Mouse (Mus musculus): Measurements from ENCODE around the gene Olfr1301. TPM values are rescaled to one million over a fixed set of nuclear protein-coding genes. Genes with fewer than 3 reads are reported as not detected.

Olfr1301 gene
- not detected for polyA plus RNA-seq (2017; shearing (Covaris generic))

DNA sequence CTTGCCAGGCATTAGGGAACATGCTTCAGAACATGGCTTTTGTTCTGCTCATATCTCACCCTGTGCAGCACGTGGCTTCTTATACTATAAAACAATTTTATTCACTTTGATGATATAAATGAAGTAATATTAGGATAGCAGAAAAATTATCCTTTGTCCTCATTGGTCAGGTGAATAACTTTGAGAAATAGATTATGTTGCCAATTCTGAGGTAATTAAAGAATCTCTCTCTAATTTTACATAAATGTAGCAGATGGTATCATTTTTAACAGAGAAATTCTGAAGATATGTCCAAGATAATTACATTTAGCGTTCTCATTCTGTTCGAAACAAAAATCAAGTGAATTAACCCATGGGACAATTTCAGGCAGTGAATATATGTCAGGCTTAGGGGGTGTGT, at the start of gene Olfr1301:
TSS of gene Olfr1301 (plus strand) at position 301 of the 400 bp plus-strand sequence.
- no peak for ATAC-seq

DNA sequence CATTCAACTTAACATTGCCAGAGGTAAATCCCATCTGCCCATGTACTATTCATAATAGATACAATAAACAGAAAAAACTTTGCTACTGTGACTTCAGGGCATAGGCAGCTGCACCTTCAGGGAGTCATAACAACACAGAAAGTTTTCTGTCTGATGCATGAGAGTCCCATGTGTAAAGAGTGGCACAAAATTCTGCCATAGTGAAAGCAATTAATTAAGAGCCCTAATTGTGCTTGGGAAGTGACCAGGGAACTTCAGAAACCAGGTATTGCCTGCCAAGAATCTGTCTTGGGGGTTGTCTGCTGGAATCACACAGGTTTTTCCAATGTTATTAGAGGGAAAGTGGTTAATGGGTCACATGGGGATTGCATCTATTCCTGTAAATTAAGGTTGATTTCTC, 24.1 kb upstream of the Olfr1301 start:
- no peak for ATAC-seq

DNA sequence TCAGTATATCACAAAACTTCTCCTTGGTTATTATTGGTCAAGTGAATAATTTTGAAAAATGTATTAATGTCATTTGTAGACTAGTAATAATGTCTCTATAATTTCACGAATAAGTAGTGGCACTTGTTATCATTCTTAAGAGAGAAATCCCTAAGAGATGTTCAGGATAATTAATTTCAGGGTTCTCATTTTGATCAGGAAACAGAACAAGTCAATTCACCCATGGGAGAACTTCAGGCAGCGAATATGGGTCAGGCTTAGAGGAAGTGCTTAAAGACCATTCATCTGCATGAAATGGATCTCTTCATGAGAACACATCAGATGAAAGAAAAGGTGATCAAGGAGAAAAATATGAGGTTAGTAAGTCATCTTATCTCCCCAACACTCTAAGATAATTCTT, 26.3 kb downstream of the Olfr1301 start, which contains the start of gene Olfr1302:
TSS of gene Olfr1302 (plus strand) at position 301 of the 400 bp plus-strand sequence.
- ATAC-seq, result no peak

Other genes starting within 250 kb of the Olfr1301 start
- not detected for gene Olfr1293-ps, start 225.8 kb upstream of the Olfr1301 start, polyA plus RNA-seq (2017; shearing (Covaris generic))
- gene Olfr1294, start 210.7 kb upstream of the Olfr1301 start, polyA plus RNA-seq (2017; shearing (Covaris generic)), result not detected
- gene Olfr1295, start 181.3 kb upstream of the Olfr1301 start, polyA plus RNA-seq (2017; shearing (Covaris generic)), result not detected
- gene Olfr1297, start 124.5 kb upstream of the Olfr1301 start, polyA plus RNA-seq (2017; shearing (Covaris generic)), result not detected
- not detected for gene Olfr1298, start 101.8 kb upstream of the Olfr1301 start, polyA plus RNA-seq (2017; shearing (Covaris generic))
- not detected for gene Olfr1299, start 89.6 kb upstream of the Olfr1301 start, polyA plus RNA-seq (2017; shearing (Covaris generic))
- gene Olfr1302, start 26.4 kb downstream of the Olfr1301 start, polyA plus RNA-seq (2017; shearing (Covaris generic)), result not detected
- not detected for gene Olfr1303, start 69.3 kb downstream of the Olfr1301 start, polyA plus RNA-seq (2017; shearing (Covaris generic))
- gene Olfr1305, start 126.1 kb downstream of the Olfr1301 start, polyA plus RNA-seq (2017; shearing (Covaris generic)), result not detected
- under 1 TPM in 1 of 3 experiments, not detected in 2; 0.19 TPM for gene Olfr1306, start 165.3 kb downstream of the Olfr1301 start, polyA plus RNA-seq (2017; shearing (Covaris generic))
- under 1 TPM in 2 of 3 experiments, not detected in 1; 0.05 TPM for gene Olfr1307, start 198.4 kb downstream of the Olfr1301 start, polyA plus RNA-seq (2017; shearing (Covaris generic))
- gene Olfr1308, start 213.9 kb downstream of the Olfr1301 start, polyA plus RNA-seq (2017; shearing (Covaris generic)), result not detected
- not detected for gene Olfr1309, start 239.3 kb downstream of the Olfr1301 start, polyA plus RNA-seq (2017; shearing (Covaris generic))

Data from inflammation-experienced regulatory T-cells, adult 6 months (primary cell).